Mouse (Mus musculus) layer of hippocampus, adult 18-20 months (tissue): ENCODE measurements around the gene Kcnip3. TPM values are rescaled to one million over a fixed set of nuclear protein-coding genes. Genes with fewer than 3 reads are reported as not detected.

Source experiments
- DNase-seq, 2 experiments: peaks; one replicate each; pipeline ENCODE4 v3.0.0; 2022; ENCODE audit warnings: low spot score in 2 of 2
- total RNA-seq, 2 experiments: library from RNA; stranded (reverse); gene quantifications; 2 replicates each; pipeline ENCODE4 v1.2.3; 2021

Gene Kcnip3
- total RNA-seq, 2 experiments from 2014 or later: 61.3 to 70.6 TPM

- no peak for DNase-seq
These were observed 49.6 kb downstream of the Kcnip3 start for GRCm38 (mm10) chr2:127472279-127472678.

GRCm38 (mm10) chr2:127471281-127471680 lies 50.6 kb downstream of the Kcnip3 start:
- DNase-seq: no peak

- no peak for DNase-seq
These were observed 51.2 kb downstream of the Kcnip3 start for GRCm38 (mm10) chr2:127470661-127471060.

- DNase-seq: no peak
These were observed 51.7 kb downstream of the Kcnip3 start for GRCm38 (mm10) chr2:127470183-127470582.

- DNase-seq: peak; percentile 50 to 72
These were observed 59.6 kb downstream of the Kcnip3 start for GRCm38 (mm10) chr2:127462314-127462713.

GRCm38 (mm10) chr2:127461351-127461750 lies 60.5 kb downstream of the Kcnip3 start:
- DNase-seq: no peak

- no peak for DNase-seq
These were observed 62.6 kb downstream of the Kcnip3 start for GRCm38 (mm10) chr2:127459341-127459740.

- peak; percentile 42 to 78 for DNase-seq
These were observed 68.1 kb downstream of the Kcnip3 start for GRCm38 (mm10) chr2:127453764-127454163.

- no peak for DNase-seq
These were observed 68.8 kb downstream of the Kcnip3 start for GRCm38 (mm10) chr2:127453141-127453540.

- DNase-seq: no peak
These were observed 70.1 kb downstream of the Kcnip3 start for GRCm38 (mm10) chr2:127451748-127452147.

- no peak for DNase-seq
These were observed 72.2 kb downstream of the Kcnip3 start for GRCm38 (mm10) chr2:127449691-127450090.

GRCm38 (mm10) chr2:127446847-127447246 lies 75.0 kb downstream of the Kcnip3 start:
- no peak for DNase-seq

- peak; percentile 83 to 93 for DNase-seq
These were observed 77.7 kb downstream of the Kcnip3 start, which contains the start of gene Fahd2a for GRCm38 (mm10) chr2:127444055-127444789. Fahd2a (minus strand) TSS chr2:127444565.

GRCm38 (mm10) chr2:127437697-127438096 lies 84.2 kb downstream of the Kcnip3 start:
- DNase-seq: no peak

- no peak for DNase-seq
These were observed 86.3 kb downstream of the Kcnip3 start for GRCm38 (mm10) chr2:127435554-127435953.

GRCm38 (mm10) chr2:127435135-127435534 lies 86.8 kb downstream of the Kcnip3 start:
- DNase-seq: no peak

GRCm38 (mm10) chr2:127433487-127434295 lies 88.2 kb downstream of the Kcnip3 start:
- DNase-seq: no peak

- DNase-seq: peak; percentile 36 to 69
These were observed 91.7 kb downstream of the Kcnip3 start for GRCm38 (mm10) chr2:127430238-127430637.

GRCm38 (mm10) chr2:127424977-127425376 lies 96.9 kb downstream of the Kcnip3 start, which contains the start of gene Gpat2:
Gpat2 (plus strand) TSS chr2:127425199.
- no peak for DNase-seq

- no peak for DNase-seq
These were observed 103.5 kb downstream of the Kcnip3 start for GRCm38 (mm10) chr2:127418266-127418970.

- DNase-seq: no peak
These were observed 105.2 kb downstream of the Kcnip3 start for GRCm38 (mm10) chr2:127416706-127417105.

- DNase-seq: no peak
These were observed 106.1 kb downstream of the Kcnip3 start for GRCm38 (mm10) chr2:127415806-127416205.
